Mouse (Mus musculus) left cerebral cortex, adult 8-10 months (tissue): Measurements from ENCODE around the gene Aox3. TPM values are rescaled to one million over a fixed set of nuclear protein-coding genes. Genes with fewer than 3 reads are reported as not detected.

ENCODE experiments used
- DNase-seq, 2 experiments: peaks; one replicate each; pipeline ENCODE4 v3.0.0; 2022; ENCODE audit warnings: low spot score in 2 of 2
- total RNA-seq, 4 experiments: library from RNA; stranded (reverse); gene quantifications; 2 replicates each; pipeline ENCODE4 v1.2.4; 2022

Gene Aox3
- 1 to 10 TPM; 3.3 to 4.1 (median 3.9) TPM for total RNA-seq

DNA sequence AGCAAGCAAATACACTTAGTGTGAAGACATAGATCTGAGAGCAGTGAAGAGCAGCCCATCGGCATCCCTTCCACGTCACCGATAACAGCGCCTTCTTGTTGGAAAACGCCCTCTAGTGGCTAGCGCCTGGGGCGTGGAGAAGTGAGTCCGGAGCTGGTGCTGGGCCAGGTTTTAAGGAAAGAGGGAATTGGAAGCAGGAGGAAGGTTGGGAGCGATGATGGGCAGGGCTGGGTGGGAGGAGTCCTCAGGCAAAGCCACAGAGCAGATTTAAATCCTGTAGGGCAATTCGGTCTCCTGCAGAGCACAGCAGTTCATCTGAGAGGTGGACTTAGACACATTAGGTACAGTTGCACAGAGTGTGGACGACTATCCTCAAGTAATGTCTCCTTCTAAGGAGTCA, at the start of gene Aox3:
Gene Aox3 (plus strand): TSS at position 251 of the 400 bp plus-strand sequence.
- peak; percentile 42 to 45 for DNase-seq

DNA sequence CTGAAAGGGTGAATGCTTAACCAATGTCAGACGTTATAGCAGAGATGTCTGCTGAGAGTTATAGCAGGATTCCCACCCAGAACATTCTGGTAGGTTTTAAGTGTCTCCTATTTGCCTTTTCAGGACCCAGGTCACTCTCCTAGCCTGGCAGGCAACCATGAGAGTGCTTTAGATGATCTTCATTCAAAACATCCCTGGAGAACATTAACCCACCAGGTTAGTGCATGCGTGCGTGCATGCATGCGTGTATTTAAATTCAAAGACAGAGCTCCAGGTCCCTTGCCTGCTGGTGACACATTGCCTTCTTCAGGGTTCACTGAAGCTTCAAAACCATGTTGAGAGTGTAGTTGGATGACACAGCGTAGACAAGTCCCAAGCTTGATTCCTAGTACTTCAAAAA, 47.8 kb upstream of the Aox3 start:
- no peak for DNase-seq

GRCm38 (mm10) chr1:58065606-58066005, 47.3 kb upstream of the Aox3 start:
- DNase-seq, result no peak

DNA sequence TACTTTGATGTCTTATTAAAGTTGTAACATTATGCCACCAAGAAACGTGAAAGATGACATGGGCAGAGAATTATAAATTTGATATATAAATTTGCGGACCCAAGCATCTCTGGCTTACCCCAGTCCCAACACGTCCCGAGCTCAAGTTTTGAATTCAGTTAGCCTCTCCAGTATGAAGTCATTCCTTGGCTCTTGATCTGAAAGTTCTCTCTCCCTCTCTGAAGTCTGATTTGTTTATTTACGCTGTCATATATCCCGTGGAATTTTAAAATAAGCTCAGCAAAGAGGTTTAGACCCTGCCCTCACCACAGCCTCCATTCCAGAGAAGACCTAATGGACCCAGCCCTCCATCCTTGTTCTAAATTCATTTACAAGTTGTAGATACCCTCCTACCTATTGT, 43.7 kb upstream of the Aox3 start:
- no peak for DNase-seq

DNA sequence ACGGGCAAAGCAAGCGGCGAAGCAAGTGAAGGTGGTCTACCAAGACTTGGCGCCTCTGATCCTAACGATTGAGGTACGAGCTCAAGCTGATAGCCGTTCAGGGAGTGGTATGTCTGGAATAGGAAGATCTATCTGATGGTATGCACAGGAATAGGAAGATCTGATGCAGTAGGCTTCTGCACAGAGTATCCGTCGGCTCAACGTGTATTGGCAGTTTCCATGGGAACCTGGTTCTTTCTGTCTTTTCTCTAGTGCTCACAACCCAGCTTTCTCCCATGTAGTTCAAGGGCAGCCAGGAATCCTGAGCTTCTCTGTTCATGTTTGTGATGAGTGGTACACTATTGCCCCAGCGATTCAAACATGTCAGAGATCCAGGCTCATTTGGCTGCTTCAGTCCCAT, 42.8 kb upstream of the Aox3 start:
- no peak for DNase-seq

GRCm38 (mm10) chr1:58071006-58071405, 41.9 kb upstream of the Aox3 start:
- DNase-seq, result no peak

- DNase-seq, result no peak
Measured at GRCm38 (mm10) chr1:58071509-58071908, 41.4 kb upstream of the Aox3 start.

- DNase-seq, result no peak
Measured at GRCm38 (mm10) chr1:58072416-58072815, 40.5 kb upstream of the Aox3 start.

- DNase-seq, result no peak
Measured at GRCm38 (mm10) chr1:58072991-58073730, 39.8 kb upstream of the Aox3 start.

DNA sequence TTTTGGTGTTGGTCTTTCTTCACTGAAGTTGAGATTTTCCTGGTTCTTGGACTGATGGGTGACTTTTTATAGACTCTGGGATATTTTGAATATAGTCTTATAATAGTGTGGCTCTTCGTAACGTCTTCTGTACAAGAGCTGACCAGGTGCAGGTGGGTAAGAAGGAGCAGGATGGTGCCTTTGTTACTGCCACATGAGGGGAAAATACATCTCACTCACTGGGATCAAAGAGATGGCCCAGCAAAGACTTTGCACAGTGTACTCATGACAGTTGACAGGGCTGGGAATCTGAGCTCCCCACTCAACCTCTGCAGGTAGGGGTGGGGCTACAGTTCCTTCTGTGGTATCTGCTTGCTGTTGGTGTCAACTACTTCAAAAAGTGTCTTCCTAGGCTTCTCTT, 38.7 kb upstream of the Aox3 start:
- DNase-seq, result no peak

DNA sequence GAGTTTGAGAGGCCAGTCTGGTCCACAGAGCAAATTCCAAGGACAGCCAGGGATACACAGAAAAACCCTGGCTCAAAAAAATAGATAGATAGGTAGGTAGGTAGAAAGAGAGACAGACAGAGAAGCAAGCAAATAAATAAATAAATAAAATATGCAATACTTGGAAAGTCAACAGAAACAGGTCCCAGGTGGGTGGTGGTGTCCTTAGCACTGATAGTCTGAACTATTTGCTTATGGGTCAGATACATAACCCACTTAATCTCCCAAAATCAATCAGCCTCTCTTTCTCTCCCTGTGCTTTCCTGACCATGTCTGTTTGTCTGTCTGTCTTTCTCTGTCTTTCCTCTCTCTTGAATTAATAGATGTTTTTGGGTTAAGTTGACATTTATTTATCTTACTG, 35.0 kb upstream of the Aox3 start:
- no peak for DNase-seq

- DNase-seq, result no peak
Measured at GRCm38 (mm10) chr1:58078390-58078789, 34.5 kb upstream of the Aox3 start.

- DNase-seq, result no peak
Measured at GRCm38 (mm10) chr1:58079689-58080088, 33.2 kb upstream of the Aox3 start.

- DNase-seq, result no peak
Measured at GRCm38 (mm10) chr1:58080446-58080845, 32.5 kb upstream of the Aox3 start.

DNA sequence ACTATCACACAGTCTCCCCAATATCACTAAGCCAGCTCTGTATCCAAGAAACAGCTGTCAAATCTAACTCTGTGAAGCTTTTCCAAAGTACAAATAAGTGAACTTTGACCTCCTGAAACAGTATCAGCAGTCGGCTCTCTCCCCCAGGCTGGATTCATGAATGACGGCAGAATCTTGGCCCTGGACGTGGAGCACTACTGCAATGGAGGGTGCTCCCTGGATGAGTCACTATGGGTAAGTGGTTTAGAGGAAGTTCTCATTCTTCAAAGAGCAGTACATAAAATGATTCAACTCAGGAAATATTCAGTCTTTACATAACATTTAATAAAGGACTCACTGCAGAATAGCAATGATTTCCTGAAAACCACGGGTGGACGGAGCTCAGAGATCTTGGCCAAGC, 31.6 kb upstream of the Aox3 start:
- DNase-seq, result no peak

GRCm38 (mm10) chr1:58089316-58089715, 23.6 kb upstream of the Aox3 start:
- no peak for DNase-seq

DNA sequence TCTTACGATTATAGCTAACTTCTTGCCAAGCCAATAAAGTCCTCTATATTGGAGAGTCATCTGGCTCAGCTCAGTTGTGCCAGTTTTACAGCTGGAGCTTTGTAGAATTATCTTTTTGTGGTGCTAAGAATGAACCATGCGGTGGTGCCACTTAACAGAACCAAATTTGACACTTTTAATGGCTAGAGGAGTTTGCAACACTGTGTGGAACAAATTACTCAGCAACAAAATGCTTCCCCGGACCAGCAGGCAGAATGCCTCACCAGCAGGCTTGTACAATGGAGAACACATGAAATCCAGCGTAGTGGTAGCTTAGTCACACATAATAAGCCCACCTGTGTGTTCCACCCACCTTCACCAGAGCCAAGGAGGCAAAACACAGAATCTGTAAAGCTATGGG, 22.7 kb upstream of the Aox3 start:
- DNase-seq, result peak in 1 of 2 experiments; percentile 24

GRCm38 (mm10) chr1:58091213-58091612, 21.7 kb upstream of the Aox3 start:
- no peak for DNase-seq

GRCm38 (mm10) chr1:58091992-58092560, 20.9 kb upstream of the Aox3 start:
- no peak for DNase-seq

- no peak for DNase-seq
Measured at GRCm38 (mm10) chr1:58097338-58097737, 15.6 kb upstream of the Aox3 start.

- no peak for DNase-seq
Measured at GRCm38 (mm10) chr1:58099119-58099518, 13.8 kb upstream of the Aox3 start.

GRCm38 (mm10) chr1:58101531-58102146, 11.3 kb upstream of the Aox3 start:
- DNase-seq, result no peak

- no peak for DNase-seq
Measured at GRCm38 (mm10) chr1:58102494-58102893, 10.4 kb upstream of the Aox3 start.
